Mouse (Mus musculus) heart, postnatal 0 days (tissue): ENCODE measurements around the gene Prkag1.

Experiments
- CTCF ChIP-seq: IDR thresholded peaks from 2 replicates; pipeline ENCODE4 v1.5.1; 2016; ENCODE audit warnings: antibody characterized with exemption, control low read depth, low read depth
- EP300 ChIP-seq: IDR thresholded peaks from 2 replicates; pipeline ENCODE4 v1.6.1; 2016; ENCODE audit warnings: antibody characterized with exemption, low read depth

GRCm38 (mm10) chr15:98837743-98838103, 6.4 kb upstream of the Prkag1 start:
- TF ChIP-seq CTCF (no peak), EP300 (no peak)
